Mouse (Mus musculus) midbrain, postnatal 0 days (tissue): ENCODE measurements around the gene Umodl1. TPM values are rescaled to one million over a fixed set of nuclear protein-coding genes. Genes with fewer than 3 reads are reported as not detected.
A peak's percentile ranks its signal among the peaks of the same experiment; 100 is the strongest.

Experiments used
- ATAC-seq: fragments of 200-750 bp; cut with Nextera tagmentation; 2 replicates; pipeline ENCODE4 v1.8.0; 2017; ENCODE audit warnings: moderate number of reproducible peaks, mild to moderate bottlenecking, moderate TSS enrichment, moderate library complexity; ENCODE audit not compliant: low FRiP score
- DNase-seq: peaks from one replicate; pipeline ENCODE4 v3.0.0-alpha.2; 2015; ENCODE audit warnings: low spot score
- H3K27ac ChIP-seq: fragments of 300-500 bp; sonication (generic); 2 replicates; pipeline ENCODE4 v1.5.1; 2014; ENCODE audit warnings: low read depth, mild to moderate bottlenecking, low read length, mixed read lengths
- H3K27me3 ChIP-seq: fragments of 300-500 bp; sonication (generic); 2 replicates; pipeline ENCODE4 v1.6.1; 2014; ENCODE audit warnings: low read length, control low read depth, mixed read lengths; ENCODE audit not compliant: insufficient read depth
- H3K36me3 ChIP-seq: fragments of 300-500 bp; sonication (generic); 2 replicates; pipeline ENCODE4 v1.6.1; 2014; ENCODE audit warnings: low read length, control low read depth, mixed read lengths; ENCODE audit not compliant: insufficient read depth
- H3K4me1 ChIP-seq: fragments of 300-500 bp; sonication (generic); 2 replicates; pipeline ENCODE4 v1.6.1; 2014; ENCODE audit warnings: mild to moderate bottlenecking, control low read depth, antibody characterized with exemption, low read length, mixed read lengths; ENCODE audit not compliant: insufficient read depth
- H3K4me2 ChIP-seq: fragments of 300-500 bp; sonication (generic); 2 replicates; pipeline ENCODE4 v1.6.1; 2014; ENCODE audit warnings: low read depth, mild to moderate bottlenecking, low read length, mixed read lengths; ENCODE audit not compliant: poor library complexity, severe bottlenecking
- H3K4me3 ChIP-seq: fragments of 300-500 bp; sonication (generic); 2 replicates; pipeline ENCODE4 v1.5.1; 2014; ENCODE audit warnings: low read depth, mild to moderate bottlenecking, low read length, moderate library complexity
- H3K9ac ChIP-seq: fragments of 300-500 bp; sonication (generic); replicated peaks from 2 replicates; pipeline ENCODE4 v1.6.1; 2014; ENCODE audit warnings: mild to moderate bottlenecking, low read length, moderate library complexity, mixed read lengths; ENCODE audit not compliant: poor library complexity, severe bottlenecking
- H3K9me3 ChIP-seq: fragments of 300-500 bp; sonication (generic); 2 replicates; pipeline ENCODE4 v1.6.1; 2016; ENCODE audit warnings: low read length, control low read depth
- CTCF ChIP-seq: IDR thresholded peaks from 2 replicates; pipeline ENCODE4 v1.5.1; 2016; ENCODE audit warnings: antibody characterized with exemption, mild to moderate bottlenecking
- WGBS: fragments of 180-500 bp; shearing (Covaris S2); extraction: QIAGEN DNeasy Blood & Tissue Kit; methylation state at CpG from one replicate; pipeline ENCODE4 v1.1.7; 2014; 5-methylcytosine and 5-hydroxymethylcytosine counted together
- polyA plus RNA-seq: library from polyadenylated mRNA; unstranded; fragments of >200 nt; fragmentation: Nextera tagmentation; extraction: Ambion mirVana; gene quantifications from 2 replicates; pipeline ENCODE4 v1.2.1, GENCODE M21; 2015
- total RNA-seq: library from RNA; depleted of rRNA; stranded (reverse); fragments of >200 nt; gene quantifications from 2 replicates; pipeline ENCODE4 v1.2.3, GENCODE M21; 2014; rRNA removed

Umodl1 gene
- total RNA-seq (0.16 and 1.2 TPM in 2 replicates), polyA plus RNA-seq (0.12 and 0.15 TPM in 2 replicates)

DNA sequence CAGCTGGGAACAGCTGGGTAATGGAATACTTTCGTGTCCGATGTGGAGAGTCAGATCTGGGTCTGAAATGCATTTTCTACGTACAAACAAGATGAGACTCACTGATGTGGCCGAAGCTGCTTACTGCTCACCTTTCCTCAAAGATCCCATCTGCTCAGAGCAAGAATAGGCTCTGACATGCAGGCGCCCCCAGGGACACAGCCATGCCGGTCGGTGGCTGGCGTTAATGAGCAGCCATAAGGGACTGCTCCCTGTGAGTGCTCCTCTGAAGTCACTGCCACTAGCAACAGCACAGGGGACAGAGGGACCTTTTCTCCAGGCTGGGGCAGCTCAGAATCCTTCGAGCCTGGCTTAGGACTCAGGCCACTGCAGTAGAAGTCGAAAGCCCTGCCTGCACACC lies at the start of gene Umodl1:
Gene Umodl1 (plus strand): TSS at position 301 of the 400 bp plus-strand sequence.
- ATAC-seq = no peak

DNA sequence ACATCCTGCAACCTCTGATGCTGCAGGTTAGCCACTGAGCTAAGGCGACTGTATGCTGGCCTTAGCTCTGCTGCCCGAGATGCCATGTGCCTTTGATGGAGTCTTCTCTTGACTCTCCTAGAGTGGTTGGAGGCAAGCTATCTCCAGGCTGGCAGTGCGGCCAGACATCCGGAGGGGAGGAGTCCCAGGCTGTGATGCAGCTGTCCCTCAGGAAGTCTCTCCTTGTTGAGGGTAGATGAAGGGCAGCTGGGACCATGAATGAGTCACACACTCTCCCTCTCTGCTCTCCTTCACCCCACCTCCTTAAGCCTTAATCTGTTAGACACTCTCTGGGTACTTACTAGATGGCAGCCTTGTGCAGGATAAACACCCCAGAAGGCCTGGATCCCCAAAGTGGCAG lies 46.9 kb upstream of the Umodl1 start:
- Histone ChIP-seq H3K4me2 (no peak overlapping the region), H3K27me3 (no peaks in the 10 kb centered on the region), H3K9me3 (no peaks in the 10 kb centered on the region), H3K4me1 (no peaks in the 10 kb centered on the region), H3K27ac (no peak overlapping the region), H3K36me3 (no peaks in the 10 kb centered on the region), H3K9ac (no peak overlapping the region), H3K4me3 (no peak overlapping the region)
- ATAC-seq (no peak), DNase-seq (no peak)
- 74% methylated on average over 4 of the region's 4 CpGs for WGBS
- TF ChIP-seq CTCF = no peak

More for the DNA sequence above, at the start of gene Umodl1:
- no peaks in the 10 kb centered on the region for H3K4me1 ChIP-seq
- no peak for TF ChIP-seq CTCF
- H3K4me2 ChIP-seq = no peak within 1 kb of the TSS
- H3K4me3 ChIP-seq = no peak within 1 kb of the TSS
- H3K27ac ChIP-seq = no peak within 1 kb of the TSS
- 40% methylated on average over 10 of the region's 10 CpGs for WGBS
- no peak within 1 kb of the TSS for H3K9ac ChIP-seq
- H3K9me3 ChIP-seq = no peaks in the 10 kb centered on the region
- no peaks in the 10 kb centered on the region for H3K27me3 ChIP-seq
- H3K36me3 ChIP-seq = no peaks in the 10 kb centered on the region
- no peak for DNase-seq

DNA sequence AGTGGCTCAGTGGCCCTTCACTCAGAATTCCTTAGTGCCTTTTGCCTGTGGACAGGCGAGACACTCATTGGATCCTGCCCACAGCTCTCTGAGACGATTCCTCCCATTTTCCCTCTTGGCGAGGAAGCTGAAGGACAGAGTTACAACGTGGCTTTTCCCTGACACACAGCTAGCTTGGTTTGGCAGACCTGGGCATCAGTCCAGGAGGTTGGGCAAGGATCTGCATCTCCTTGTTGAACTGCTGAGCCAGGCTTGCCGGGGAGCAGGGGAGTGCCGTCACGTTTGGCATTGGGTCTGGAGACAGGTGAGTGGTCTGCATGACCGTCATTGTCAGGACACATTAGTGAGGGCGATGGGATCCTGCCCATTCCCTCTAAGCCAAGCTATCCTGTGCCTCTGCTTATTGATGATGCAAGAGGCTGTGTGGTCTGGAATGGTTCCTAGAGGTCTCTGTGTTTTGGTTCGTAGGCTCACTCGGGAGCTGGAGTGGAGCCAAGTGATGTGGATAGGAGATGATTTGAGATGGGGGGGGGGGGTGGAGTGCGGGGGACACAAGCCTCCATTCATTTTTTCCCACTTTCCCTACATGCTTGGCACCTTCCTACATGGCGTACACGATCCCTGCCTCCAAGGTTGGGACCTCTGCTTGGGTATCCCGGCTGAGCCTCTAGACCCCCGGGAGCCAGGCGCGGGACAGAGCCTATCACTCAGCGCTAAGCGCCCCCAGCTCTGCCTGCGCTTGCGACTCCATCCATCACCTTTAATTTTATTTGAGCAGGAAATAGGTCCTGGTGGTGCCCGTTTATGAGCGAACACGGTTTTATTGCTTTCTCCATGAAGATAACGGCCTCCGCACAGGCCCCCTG lies 43.3 kb upstream of the Umodl1 start:
- ATAC-seq (no peak), DNase-seq (peak; percentile 17)
- Histone ChIP-seq H3K4me3 (no peak overlapping the region), H3K4me2 (no peak overlapping the region), H3K9ac (no peak overlapping the region), H3K27me3 (no peaks in the 10 kb centered on the region), H3K9me3 (no peaks in the 10 kb centered on the region), H3K36me3 (no peaks in the 10 kb centered on the region), H3K4me1 (no peaks in the 10 kb centered on the region), H3K27ac (no peak overlapping the region)
- no peak for TF ChIP-seq CTCF
- WGBS = 76% methylated on average over 27 of the region's 27 CpGs

DNA sequence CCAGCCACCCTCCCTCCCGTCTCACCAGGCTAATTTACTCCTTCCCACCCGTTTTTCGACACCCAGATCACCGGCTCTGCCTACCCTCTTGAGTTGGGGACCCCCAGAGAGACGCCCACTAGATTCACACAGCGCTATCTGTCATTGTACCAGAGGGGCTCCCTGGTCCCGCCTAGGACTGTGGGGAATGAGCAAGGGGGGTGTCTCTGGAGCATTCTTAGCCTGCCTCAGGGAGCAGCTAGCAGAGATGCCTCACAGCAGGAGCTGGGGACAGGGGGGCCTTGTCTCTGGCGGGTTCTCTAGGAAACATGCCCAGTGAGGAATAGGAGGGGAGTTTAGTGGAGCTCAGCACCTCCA lies 42.7 kb upstream of the Umodl1 start:
- Histone ChIP-seq H3K4me1 (no peaks in the 10 kb centered on the region), H3K27me3 (no peaks in the 10 kb centered on the region), H3K9ac (no peak overlapping the region), H3K4me2 (no peak overlapping the region), H3K36me3 (no peaks in the 10 kb centered on the region), H3K4me3 (no peak overlapping the region), H3K9me3 (no peaks in the 10 kb centered on the region), H3K27ac (no peak overlapping the region)
- no peak for TF ChIP-seq CTCF
- WGBS = 60% methylated on average over 8 of the region's 8 CpGs
- ATAC-seq (no peak), DNase-seq (no peak)

DNA sequence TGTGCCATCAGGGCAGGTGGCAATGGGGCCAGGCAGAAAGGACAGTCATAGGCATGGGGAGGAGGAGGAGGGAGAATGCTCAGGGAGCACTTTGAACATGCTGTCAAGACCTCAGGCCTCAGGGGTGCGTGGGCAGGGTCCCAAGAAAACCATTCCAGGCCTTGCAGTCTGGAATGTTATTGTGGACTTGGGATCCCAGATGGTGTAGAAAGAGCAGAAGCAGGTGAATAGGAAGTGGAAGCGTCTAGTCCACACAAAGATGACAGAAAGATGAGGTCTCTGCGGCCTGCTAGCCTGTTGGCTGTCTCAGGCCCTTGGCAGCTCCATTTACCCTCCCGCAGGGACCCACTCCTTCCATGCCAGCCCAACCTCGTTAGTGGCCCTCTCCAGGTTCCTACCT lies 41.9 kb upstream of the Umodl1 start:
- Histone ChIP-seq H3K27me3 (no peaks in the 10 kb centered on the region), H3K4me3 (no peak overlapping the region), H3K36me3 (no peaks in the 10 kb centered on the region), H3K27ac (no peak overlapping the region), H3K4me2 (no peak overlapping the region), H3K4me1 (no peaks in the 10 kb centered on the region), H3K9me3 (no peaks in the 10 kb centered on the region), H3K9ac (no peak overlapping the region)
- TF ChIP-seq CTCF = no peak
- no peak for DNase-seq
- no peak for ATAC-seq
- WGBS = 85% methylated on average over 5 of the region's 5 CpGs

DNA sequence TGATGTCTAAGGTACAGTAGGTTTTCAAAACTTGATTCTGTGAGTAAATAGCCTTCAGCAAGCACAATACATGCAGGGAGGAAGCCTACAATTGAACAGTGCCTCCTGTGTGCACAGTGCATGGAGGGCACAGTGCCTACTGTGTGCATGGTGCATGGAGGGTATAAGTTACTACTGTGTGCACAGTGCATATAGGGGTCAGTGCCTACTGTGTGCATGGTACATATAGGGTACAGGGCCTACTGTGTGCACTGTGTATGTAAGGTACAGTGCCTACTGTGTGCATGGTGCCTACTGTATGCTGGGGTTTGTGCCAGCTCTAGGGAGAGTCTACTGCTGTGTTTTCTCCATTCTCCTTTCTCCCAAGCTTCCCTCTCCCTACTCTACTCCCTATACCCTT lies 40.2 kb upstream of the Umodl1 start:
- no peak for ATAC-seq
- Histone ChIP-seq H3K4me2 (no peak overlapping the region), H3K36me3 (no peaks in the 10 kb centered on the region), H3K27me3 (no peaks in the 10 kb centered on the region), H3K4me1 (no peaks in the 10 kb centered on the region), H3K27ac (no peak overlapping the region), H3K4me3 (no peak overlapping the region), H3K9me3 (no peaks in the 10 kb centered on the region), H3K9ac (no peak overlapping the region)
- DNase-seq = no peak
- TF ChIP-seq CTCF = no peak
